Mouse (Mus musculus) naive thymus-derived CD4-positive, alpha-beta T cell, adult 2 months (primary cell): ENCODE measurements around the gene Prkcq.
A peak's percentile ranks its signal among the peaks of the same experiment; 100 is the strongest.

Experiments
- DNase-seq: peaks from one replicate; pipeline ENCODE4 v3.0.0-alpha.2; 2011; ENCODE audit warnings: low read depth

The Prkcq gene

GRCm38 (mm10) chr2:11219262-11219661, 47.4 kb downstream of the Prkcq start:
- DNase-seq, result no peak

GRCm38 (mm10) chr2:11224808-11225484, 53.0 kb downstream of the Prkcq start:
- peak; percentile 22 for DNase-seq

GRCm38 (mm10) chr2:11225485-11225876, 53.6 kb downstream of the Prkcq start:
- DNase-seq, result peak; percentile 38

DNA sequence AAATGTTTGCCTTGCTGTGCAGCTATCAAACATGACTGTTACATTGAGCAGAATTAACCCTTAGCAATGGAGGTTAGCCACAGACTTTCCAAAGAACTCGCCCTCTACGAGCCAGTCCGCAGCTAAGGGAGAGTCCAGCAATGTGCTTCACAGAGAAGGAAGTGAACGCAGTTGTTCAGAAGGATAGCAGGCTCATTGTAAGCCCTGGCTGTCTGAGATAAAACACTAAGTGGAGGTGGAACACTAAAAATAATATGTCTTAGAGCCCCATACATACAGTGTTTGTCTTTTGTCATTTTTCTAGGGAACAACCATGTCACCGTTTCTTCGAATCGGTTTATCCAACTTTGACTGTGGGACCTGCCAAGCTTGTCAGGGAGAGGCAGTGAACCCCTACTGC, 54.6 kb downstream of the Prkcq start:
- DNase-seq, result peak; percentile 23

GRCm38 (mm10) chr2:11229126-11229525, 57.2 kb downstream of the Prkcq start:
- DNase-seq, result peak; percentile 32

DNA sequence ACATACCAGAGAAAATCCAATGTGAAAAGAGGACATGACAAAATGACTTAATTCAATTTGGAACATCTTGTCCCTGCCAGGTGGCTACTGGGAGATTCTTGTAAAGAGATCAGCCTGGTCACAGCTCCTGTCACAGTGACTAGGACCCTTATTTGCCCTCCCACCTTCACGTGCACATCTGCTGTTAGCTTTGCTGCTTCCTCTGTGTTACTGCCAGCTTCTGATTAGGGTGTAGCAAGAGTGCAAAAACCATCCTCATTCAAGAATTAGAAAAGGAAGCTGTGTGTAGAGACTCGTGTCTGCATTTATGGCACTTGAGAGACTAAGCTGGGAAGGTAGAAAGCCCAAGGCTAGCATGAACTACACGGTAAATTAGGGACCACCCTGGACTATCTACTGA, 59.2 kb downstream of the Prkcq start:
- peak; percentile 25 for DNase-seq

GRCm38 (mm10) chr2:11231988-11232387, 60.1 kb downstream of the Prkcq start:
- no peak for DNase-seq

GRCm38 (mm10) chr2:11238254-11238653, 66.3 kb downstream of the Prkcq start:
- DNase-seq, result no peak

GRCm38 (mm10) chr2:11239523-11239922, 67.6 kb downstream of the Prkcq start:
- no peak for DNase-seq

GRCm38 (mm10) chr2:11245926-11246325, 74.0 kb downstream of the Prkcq start:
- no peak for DNase-seq

DNA sequence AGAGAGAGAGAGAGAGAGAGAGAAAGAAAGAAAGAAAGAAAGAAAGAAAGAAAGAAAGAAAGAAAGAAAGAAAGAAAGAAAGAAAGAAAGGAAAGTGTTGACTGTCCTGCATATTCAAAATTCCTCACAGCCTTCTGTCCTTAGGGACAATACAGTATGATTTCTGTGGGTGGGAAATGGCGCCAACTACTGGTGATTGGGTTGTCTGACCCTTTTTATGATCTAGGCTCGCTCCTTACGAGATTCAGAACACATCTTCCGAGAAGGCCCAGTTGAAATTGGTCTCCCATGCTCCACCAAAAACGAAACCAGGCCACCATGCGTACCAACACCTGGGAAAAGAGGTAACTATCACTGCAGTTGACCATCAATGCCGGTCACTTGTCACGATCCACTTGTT, 82.0 kb downstream of the Prkcq start:
- peak; percentile 80 for DNase-seq

- peak; percentile 81 for DNase-seq
These were observed 82.5 kb downstream of the Prkcq start for GRCm38 (mm10) chr2:11254446-11254845.

- no peak for DNase-seq
These were observed 85.4 kb downstream of the Prkcq start for GRCm38 (mm10) chr2:11257260-11257850.

- DNase-seq, result no peak
These were observed 86.3 kb downstream of the Prkcq start for GRCm38 (mm10) chr2:11258181-11258580.

DNA sequence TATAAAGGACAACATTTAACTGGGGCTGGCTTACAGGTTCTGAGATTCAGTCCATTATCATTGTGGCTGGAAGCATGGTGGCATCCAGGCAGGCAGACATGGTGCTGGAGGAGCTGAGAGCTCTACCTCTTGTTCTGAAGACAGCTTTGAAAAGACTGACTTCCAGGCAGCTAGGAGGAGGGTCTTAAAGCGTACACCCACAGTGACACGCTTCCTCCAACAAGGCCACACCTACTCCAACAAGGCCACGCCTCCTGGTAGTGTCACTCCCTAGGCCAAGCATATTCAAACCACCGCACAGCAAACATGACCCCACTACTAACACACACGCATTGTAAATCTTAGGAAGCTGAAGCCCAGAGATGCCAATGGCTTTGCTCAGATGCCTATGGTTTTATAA, 87.5 kb downstream of the Prkcq start:
- DNase-seq, result peak; percentile 60

DNA sequence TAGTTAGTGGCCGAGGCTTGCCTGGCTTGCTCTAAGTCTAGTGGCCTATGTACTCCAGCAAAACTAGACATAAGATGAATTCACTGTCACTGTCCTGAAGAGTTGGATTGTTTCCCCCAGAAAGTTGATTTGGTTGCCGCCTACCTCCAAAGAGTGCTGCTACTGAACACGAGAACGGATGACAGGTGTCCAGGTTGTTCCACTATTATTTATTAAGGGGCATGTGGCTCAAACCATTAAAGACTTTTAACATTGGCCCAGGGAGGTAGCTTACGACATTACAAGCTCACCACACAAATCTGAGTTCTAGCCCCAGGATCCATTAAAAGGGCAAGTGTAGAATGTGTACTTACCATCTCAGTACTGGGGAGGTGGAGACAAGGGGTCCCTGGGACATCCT, 92.9 kb downstream of the Prkcq start:
- no peak for DNase-seq

DNA sequence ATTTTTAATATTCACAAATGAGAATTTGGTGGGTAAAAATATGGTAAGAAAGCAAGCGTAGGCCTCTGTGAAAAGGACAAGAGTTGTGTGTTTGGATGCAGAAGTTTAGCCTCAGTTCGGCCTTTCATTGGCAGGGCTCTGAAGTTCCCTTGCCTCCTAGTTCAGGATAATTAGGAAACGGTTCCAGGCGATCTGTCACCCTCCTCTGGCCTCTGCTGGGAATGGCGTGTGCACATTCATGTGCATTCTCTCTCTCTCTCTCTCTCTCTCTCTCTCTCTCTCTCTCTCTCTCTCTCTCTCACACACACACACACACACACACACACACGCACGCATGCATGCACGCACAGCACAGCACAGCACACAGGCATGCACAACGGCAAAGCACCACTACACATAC, 93.5 kb downstream of the Prkcq start:
- DNase-seq, result no peak

DNA sequence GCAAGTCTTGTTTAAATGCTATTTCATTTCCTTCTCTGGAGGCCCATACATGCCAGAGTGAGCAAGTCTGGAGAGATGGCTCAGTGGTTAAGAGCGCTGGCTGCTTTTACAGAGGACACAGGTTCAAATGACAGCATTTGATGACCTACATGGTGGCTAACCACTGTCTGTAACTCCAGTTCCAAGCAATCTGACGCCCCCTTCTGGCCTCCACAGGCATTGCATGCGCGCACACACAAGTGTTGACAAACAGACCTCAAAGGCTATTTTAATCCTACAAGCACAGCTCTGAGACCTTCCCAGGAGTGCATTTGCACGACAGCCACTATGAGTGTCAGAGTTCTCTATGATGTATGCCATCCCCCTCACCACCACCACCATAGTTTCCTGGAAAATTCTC, 94.4 kb downstream of the Prkcq start:
- peak; percentile 88 for DNase-seq

DNA sequence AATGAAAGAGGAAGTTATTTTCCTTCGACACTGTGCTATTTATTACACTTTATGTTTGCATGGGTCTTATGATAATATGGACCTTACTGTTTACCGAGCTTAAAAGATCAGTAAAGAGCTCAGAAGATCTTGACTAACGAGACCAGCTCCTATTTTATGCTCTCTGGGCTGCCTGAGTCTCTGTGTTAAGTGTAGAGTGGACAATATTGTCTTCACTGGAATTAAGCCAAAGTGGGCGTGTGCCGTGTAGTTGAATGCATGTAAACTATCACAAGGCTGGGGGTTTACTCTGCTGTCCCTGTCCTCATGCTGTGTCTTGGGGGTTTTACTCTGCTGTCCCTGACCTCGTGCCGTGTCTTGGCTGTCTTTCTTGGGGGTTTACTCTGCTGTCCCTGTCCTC, 107.1 kb downstream of the Prkcq start:
- DNase-seq, result no peak

GRCm38 (mm10) chr2:11280247-11280646, 108.3 kb downstream of the Prkcq start:
- DNase-seq, result no peak

- no peak for DNase-seq
These were observed 116.1 kb downstream of the Prkcq start for GRCm38 (mm10) chr2:11287834-11288530.

- peak; percentile 93 for DNase-seq
These were observed 116.6 kb downstream of the Prkcq start for GRCm38 (mm10) chr2:11288531-11288846.

GRCm38 (mm10) chr2:11290931-11291330, 119.0 kb downstream of the Prkcq start:
- no peak for DNase-seq
